Mouse (Mus musculus) cortical plate, adult 2 months (tissue): ENCODE data around the gene Opa1.

Experiments used
- CTCF ChIP-seq: fragments of 200-500 bp; IDR thresholded peaks from 2 replicates; pipeline ENCODE4 v1.5.1; 2011; ENCODE audit warnings: mild to moderate bottlenecking, control low read depth, low read length; ENCODE audit not compliant: insufficient read depth; ENCODE audit errors: extremely low read depth
- POLR2A ChIP-seq: fragments of 200-500 bp; IDR thresholded peaks from 2 replicates; pipeline ENCODE4 v1.6.1; 2011; ENCODE audit warnings: mild to moderate bottlenecking, low read length, control low read depth; ENCODE audit not compliant: insufficient read depth; ENCODE audit errors: extremely low read depth

- TF ChIP-seq POLR2A = no peak
- no peak for TF ChIP-seq CTCF
These were observed 110.2 kb downstream of the Opa1 start for GRCm38 (mm10) chr16:29689187-29689819.
